Mouse (Mus musculus): ENCODE results near the gene Fancg. TPM values are rescaled to one million over a fixed set of nuclear protein-coding genes. Genes with fewer than 3 reads are reported as not detected.

Fancg gene
- polyA plus RNA-seq, 1 experiment from 2014 or later, result 17.4 TPM

DNA sequence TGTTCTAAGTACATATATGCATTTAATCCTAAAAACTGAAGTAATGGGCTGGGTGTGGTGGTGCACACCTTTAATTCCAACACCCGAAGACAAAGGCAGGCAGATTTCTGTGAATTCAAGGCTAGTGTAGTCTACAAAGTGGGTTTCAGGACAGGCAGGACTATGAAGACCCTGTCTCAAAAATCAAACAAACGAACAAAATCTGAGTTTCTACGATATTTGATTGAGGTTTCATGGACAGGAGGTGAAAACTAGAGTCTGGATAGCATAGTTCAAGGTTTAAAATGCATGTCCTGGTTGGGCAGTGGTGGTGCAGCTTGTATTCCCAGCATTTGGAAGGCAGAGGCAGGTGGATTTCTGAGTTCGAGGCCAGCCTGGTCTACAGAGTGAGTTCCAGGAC lies 41.0 kb downstream of the Fancg start, which contains the start of gene 1700022I11Rik:
Gene 1700022I11Rik, plus strand, starts transcription at position 301 of the 400 bp plus-strand sequence.
- H3K27me3 ChIP-seq (replicated peaks), result no peaks in the 10 kb centered on the region
- no peak for ATAC-seq (ENCODE audit: low FRiP score, low read depth)
- no peak within 1 kb of the TSS for H3K4me3 ChIP-seq
- H3K36me3 ChIP-seq, result no peaks in the 10 kb centered on the region
- no peaks in the 10 kb centered on the region; the same call in 1 of the 2 replicates for H3K4me1 ChIP-seq
- no peak within 1 kb of the TSS for H3K27ac ChIP-seq
- H3K4me2 ChIP-seq (replicated peaks), result no peak within 1 kb of the TSS
- H3K9ac ChIP-seq, result no peak within 1 kb of the TSS
- WGBS, result 93% methylated on average over 4 of the region's 4 CpGs
- H3K9me3 ChIP-seq, result no peaks in the 10 kb centered on the region

DNA sequence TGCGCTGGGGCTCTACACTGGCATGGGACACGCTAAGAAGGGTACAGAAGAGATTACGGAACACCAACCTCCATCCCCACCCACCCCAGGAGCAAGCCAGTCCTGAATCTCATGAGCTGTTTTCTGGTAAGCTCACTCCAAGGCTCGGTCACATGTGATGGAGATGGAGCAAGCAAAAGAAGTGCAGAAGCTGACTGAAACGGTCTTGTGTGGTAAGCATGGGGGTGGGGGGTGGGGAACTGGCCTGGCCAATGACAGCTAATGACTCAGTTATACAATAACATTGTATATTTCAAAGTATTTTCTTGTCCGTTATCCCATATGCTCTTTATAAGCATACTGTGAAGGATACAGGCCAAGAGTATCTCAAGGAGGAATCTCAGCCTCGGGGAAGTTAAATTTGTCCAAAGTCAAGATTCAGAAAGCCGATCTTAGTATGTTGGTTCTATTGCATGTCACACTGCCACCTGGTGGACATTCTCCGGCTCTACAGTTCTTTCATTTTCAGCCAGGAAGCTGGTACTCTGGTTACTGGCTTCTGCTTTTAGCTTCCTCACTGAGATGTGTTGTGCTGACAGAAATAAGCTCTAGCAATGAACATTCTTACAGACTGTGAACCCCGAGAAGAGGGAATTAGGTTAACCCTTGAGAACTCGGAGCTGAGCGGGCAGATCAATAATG lies 45.1 kb downstream of the Fancg start:
- WGBS, result 17% methylated on average over 12 of the region's 12 CpGs
- H3K4me3 ChIP-seq, result no peak overlapping the region
- no peaks in the 10 kb centered on the region; the same call in 1 of the 2 replicates for H3K4me1 ChIP-seq
- no peak for ATAC-seq (ENCODE audit: low FRiP score, low read depth)
- peak overlapping the region; percentile 43 for H3K4me2 ChIP-seq (replicated peaks)
- no peaks in the 10 kb centered on the region for H3K36me3 ChIP-seq
- no peaks in the 10 kb centered on the region for H3K9me3 ChIP-seq
- H3K27me3 ChIP-seq (replicated peaks), result no peaks in the 10 kb centered on the region
- no peak overlapping the region for H3K27ac ChIP-seq
- H3K9ac ChIP-seq, result no peak overlapping the region

DNA sequence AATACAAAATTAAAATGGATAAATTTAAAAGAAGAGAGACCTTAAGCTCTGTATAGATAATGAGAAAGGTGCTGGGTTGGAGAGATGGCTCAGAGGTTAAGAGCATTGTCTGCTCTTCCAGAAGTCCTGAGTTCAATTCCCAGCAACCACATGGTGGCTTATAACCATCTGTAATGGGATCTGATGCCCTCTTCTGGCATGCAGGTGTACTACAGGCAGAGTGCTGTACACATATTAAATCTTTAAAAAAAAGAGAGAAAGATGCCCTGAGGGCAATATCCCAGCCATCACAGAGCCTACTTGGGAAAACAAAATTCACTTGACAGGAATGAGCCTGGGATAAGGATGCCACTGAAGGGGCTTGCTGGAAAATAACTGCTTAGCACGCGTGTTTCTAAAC lies 46.8 kb downstream of the Fancg start:
- Histone ChIP-seq H3K36me3 (peaks cover 2% of the 10 kb centered on the region), H3K4me2 (replicated peaks) (no peak overlapping the region), H3K9me3 (no peaks in the 10 kb centered on the region), H3K27ac (no peak overlapping the region), H3K9ac (no peak overlapping the region), H3K27me3 (replicated peaks) (no peaks in the 10 kb centered on the region), H3K4me1 (no peaks in the 10 kb centered on the region; the same call in 1 of the 2 replicates), H3K4me3 (no peak overlapping the region)
- ATAC-seq (ENCODE audit: low FRiP score, low read depth), result no peak
- 100% methylated on average over 2 of the region's 2 CpGs for WGBS

DNA sequence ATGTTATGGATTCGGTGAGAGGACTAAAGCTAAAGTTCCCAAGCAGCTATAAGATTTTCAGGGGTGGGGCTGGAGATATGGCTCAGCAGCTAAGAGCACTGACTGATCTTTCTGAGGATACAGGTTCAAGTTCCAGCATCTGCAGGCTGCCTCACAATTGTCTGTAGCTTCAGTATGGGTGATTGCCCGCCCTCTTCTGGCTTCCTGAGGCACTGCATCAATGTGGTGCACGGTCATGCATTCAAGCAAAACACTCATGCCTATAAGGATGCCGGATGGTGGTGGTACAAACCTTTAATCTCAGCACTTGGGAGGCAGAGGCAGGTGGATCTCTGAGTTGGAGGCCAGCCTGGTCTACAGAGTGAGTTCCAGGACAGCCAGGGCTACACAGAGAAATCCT lies 48.7 kb downstream of the Fancg start:
- Histone ChIP-seq H3K9me3 (no peaks in the 10 kb centered on the region), H3K27me3 (replicated peaks) (no peaks in the 10 kb centered on the region), H3K4me2 (replicated peaks) (no peak overlapping the region), H3K4me3 (no peak overlapping the region), H3K27ac (no peak overlapping the region), H3K36me3 (peaks cover 21% of the 10 kb centered on the region), H3K9ac (no peak overlapping the region), H3K4me1 (no peaks in the 10 kb centered on the region; the same call in 1 of the 2 replicates)
- ATAC-seq (ENCODE audit: low FRiP score, low read depth), result no peak
- WGBS, result 31% methylated on average over 4 of the region's 4 CpGs

DNA sequence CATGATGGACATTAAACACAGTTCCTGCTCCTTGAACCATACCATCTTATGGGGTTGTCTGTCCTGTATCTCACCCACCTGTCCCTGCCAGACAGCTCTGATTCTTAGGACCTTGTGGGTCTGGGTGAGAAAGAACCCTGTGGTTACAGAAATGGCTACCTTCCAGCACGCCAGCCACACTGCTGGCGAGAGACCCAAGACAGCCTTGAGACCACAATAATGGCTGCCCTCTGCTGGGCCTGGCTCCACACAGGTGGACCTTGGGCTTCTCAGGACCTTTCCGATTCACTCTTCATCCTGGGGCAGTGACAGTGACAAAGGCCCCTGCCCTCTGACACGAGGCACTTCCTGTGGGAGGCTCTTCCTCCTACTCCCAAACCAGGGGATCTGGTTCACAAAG lies 50.9 kb downstream of the Fancg start:
- Histone ChIP-seq H3K27me3 (replicated peaks) (no peaks in the 10 kb centered on the region), H3K4me1 (peaks cover 8% of the 10 kb centered on the region), H3K9me3 (no peaks in the 10 kb centered on the region), H3K4me2 (replicated peaks) (no peak overlapping the region), H3K36me3 (peaks cover 37% of the 10 kb centered on the region), H3K27ac (no peak overlapping the region), H3K4me3 (no peak overlapping the region), H3K9ac (no peak overlapping the region)
- no peak for ATAC-seq (ENCODE audit: low FRiP score, low read depth)
- WGBS, result 72% methylated on average over 4 of the region's 4 CpGs

DNA sequence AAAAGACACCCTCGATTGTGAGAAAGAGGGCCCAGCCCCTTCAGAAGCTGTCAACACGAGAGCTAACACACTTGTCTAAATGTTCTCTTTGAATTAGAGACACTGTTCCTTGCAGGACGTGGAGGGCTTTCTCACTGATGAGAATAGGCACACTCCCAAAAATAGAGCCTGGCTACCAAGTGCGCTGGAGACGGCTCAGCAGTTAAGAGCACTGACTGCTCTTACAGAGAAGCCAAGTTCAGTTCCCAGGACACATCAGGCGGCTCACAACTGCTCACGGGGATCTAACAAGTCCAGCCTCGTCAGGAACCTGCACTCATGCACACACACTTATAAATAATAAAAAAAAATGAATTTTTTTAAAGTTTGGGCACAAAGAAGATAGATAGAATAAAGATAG lies 51.4 kb downstream of the Fancg start:
- H3K36me3 ChIP-seq, result peaks cover 37% of the 10 kb centered on the region
- no peak overlapping the region for H3K27ac ChIP-seq
- H3K4me2 ChIP-seq (replicated peaks), result no peak overlapping the region
- H3K4me3 ChIP-seq, result no peak overlapping the region
- H3K9ac ChIP-seq, result no peak overlapping the region
- no peak for ATAC-seq (ENCODE audit: low FRiP score, low read depth)
- no peaks in the 10 kb centered on the region for H3K9me3 ChIP-seq
- WGBS, result 79% methylated on average over 8 of the region's 8 CpGs
- no peaks in the 10 kb centered on the region for H3K27me3 ChIP-seq (replicated peaks)
- peaks cover 11% of the 10 kb centered on the region for H3K4me1 ChIP-seq

DNA sequence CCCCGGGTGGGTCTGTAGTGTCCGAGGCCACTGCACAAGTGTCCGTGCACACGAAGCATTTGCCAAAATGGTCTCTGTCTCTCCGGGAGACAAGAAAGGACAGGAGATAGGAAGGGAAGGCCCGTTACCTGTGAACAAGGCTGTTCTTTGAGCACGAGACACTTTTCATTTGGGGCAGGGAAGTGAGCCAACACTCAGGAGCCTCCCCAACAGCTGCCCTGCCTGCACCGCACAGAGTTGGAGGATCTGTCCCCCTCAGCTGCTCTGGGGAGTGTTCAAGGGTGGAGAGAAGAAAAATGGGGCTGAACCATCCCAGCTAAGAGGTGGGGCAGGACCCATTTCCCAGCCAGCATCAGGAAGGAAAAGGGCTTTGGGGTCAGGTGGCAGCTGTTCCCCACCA lies 52.3 kb downstream of the Fancg start:
- WGBS, result 92% methylated on average over 8 of the region's 8 CpGs
- no peak for ATAC-seq (ENCODE audit: low FRiP score, low read depth)
- H3K9ac ChIP-seq, result no peak overlapping the region
- H3K4me2 ChIP-seq (replicated peaks), result no peak overlapping the region
- H3K9me3 ChIP-seq, result no peaks in the 10 kb centered on the region
- no peaks in the 10 kb centered on the region for H3K27me3 ChIP-seq (replicated peaks)
- H3K36me3 ChIP-seq, result peaks cover 37% of the 10 kb centered on the region
- H3K4me3 ChIP-seq, result no peak overlapping the region
- H3K27ac ChIP-seq, result no peak overlapping the region
- H3K4me1 ChIP-seq, result peaks cover 21% of the 10 kb centered on the region

DNA sequence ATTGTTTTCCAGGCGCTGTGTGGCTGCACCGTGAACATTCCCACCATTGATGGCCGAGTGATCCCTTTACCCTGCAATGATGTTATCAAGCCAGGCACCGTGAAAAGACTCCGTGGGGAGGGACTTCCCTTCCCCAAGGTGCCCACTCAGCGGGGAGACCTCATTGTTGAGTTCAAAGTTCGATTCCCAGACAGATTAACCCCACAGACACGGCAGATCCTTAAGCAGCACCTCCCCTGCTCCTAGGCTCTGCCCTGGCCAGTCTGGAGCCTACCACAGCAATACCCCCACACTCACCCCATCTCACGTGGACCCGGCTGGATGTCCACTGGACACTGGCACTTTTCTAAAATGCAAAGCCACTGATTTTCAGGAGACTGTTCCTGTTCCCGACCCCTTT lies 53.0 kb downstream of the Fancg start:
- no peak for ATAC-seq (ENCODE audit: low FRiP score, low read depth)
- peaks cover 37% of the 10 kb centered on the region for H3K36me3 ChIP-seq
- WGBS, result 87% methylated on average over 11 of the region's 11 CpGs
- H3K9me3 ChIP-seq, result no peaks in the 10 kb centered on the region
- no peak overlapping the region for H3K4me3 ChIP-seq
- H3K27me3 ChIP-seq (replicated peaks), result no peaks in the 10 kb centered on the region
- no peak overlapping the region for H3K4me2 ChIP-seq (replicated peaks)
- H3K27ac ChIP-seq, result no peak overlapping the region
- H3K4me1 ChIP-seq, result peaks cover 28% of the 10 kb centered on the region
- H3K9ac ChIP-seq, result no peak overlapping the region

DNA sequence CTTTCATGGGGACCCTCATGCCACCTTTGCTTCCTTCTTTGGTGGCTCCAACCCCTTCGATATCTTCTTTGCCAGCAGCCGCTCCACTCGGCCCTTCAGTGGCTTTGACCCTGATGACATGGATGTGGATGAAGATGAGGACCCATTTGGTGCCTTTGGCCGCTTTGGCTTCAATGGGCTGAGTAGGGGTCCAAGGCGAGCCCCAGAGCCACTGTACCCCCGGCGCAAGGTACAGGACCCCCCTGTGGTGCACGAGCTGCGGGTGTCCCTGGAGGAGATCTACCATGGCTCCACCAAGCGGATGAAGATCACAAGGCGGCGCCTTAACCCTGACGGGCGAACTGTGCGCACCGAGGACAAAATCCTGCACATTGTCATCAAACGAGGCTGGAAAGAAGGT lies 53.7 kb downstream of the Fancg start:
- H3K4me1 ChIP-seq, result peaks cover 35% of the 10 kb centered on the region
- peaks cover 37% of the 10 kb centered on the region for H3K36me3 ChIP-seq
- H3K9me3 ChIP-seq, result no peaks in the 10 kb centered on the region
- no peak overlapping the region for H3K4me2 ChIP-seq (replicated peaks)
- no peaks in the 10 kb centered on the region for H3K27me3 ChIP-seq (replicated peaks)
- no peak overlapping the region for H3K27ac ChIP-seq
- 96% methylated on average over 17 of the region's 17 CpGs for WGBS
- no peak overlapping the region for H3K9ac ChIP-seq
- no peak for ATAC-seq (ENCODE audit: low FRiP score, low read depth)
- no peak overlapping the region for H3K4me3 ChIP-seq

DNA sequence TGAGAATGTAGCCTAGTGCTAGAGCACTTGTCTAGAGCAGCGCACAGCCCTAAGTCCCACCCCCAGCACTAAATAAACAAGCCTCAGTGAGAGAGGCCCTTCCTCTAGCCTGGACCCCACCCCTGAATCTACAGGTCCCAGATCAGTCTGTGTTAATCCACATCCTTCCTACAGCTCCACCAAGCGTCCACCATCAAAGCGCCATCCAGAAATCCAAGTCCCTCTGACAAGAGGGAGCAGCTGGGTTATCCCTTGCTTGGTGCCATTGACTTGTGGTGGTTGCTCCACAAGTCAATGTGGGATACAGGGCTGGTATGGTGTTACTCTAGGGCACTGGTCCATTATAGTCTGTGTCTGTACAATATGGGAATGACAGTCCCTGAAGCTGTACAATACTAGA lies 55.1 kb downstream of the Fancg start:
- ATAC-seq (ENCODE audit: low FRiP score, low read depth), result no peak
- Histone ChIP-seq H3K36me3 (peaks cover 37% of the 10 kb centered on the region), H3K27me3 (replicated peaks) (no peaks in the 10 kb centered on the region), H3K4me1 (peaks cover 47% of the 10 kb centered on the region), H3K27ac (no peak overlapping the region), H3K9ac (no peak overlapping the region), H3K4me2 (replicated peaks) (no peak overlapping the region), H3K4me3 (no peak overlapping the region), H3K9me3 (no peaks in the 10 kb centered on the region)
- WGBS, result 93% methylated on average over 3 of the region's 3 CpGs

DNA sequence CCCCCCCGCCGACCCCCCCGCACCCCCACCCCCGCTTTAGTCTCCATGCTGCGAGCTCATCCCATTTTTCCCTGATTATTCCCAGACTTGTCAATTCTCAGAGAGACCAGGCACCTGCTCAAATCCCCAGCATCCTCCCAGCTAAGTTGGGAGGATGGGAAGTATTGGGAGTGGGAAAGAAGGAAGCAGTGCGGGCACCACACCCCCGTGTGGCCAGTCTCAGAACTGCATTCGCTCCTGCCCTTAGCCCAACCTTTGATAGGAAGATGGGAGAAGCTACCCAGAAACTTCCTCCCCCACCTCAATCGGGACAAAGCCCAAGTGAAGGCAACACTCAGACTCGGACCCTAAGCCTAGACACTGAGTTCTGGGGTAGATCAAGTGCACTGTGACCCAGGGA lies 56.0 kb downstream of the Fancg start:
- peaks cover 47% of the 10 kb centered on the region for H3K4me1 ChIP-seq
- H3K27me3 ChIP-seq (replicated peaks), result no peaks in the 10 kb centered on the region
- no peak overlapping the region for H3K27ac ChIP-seq
- H3K36me3 ChIP-seq, result peaks cover 37% of the 10 kb centered on the region
- peak overlapping the region; percentile 89 for H3K4me2 ChIP-seq (replicated peaks)
- no peak overlapping the region for H3K9ac ChIP-seq
- ATAC-seq (ENCODE audit: low FRiP score, low read depth), result no peak
- no peaks in the 10 kb centered on the region for H3K9me3 ChIP-seq
- 3% methylated on average over 10 of the region's 10 CpGs for WGBS
- H3K4me3 ChIP-seq, result 0 out of 2 replicates have a peak overlapping the region, but pooled peaks have one; percentile 15

DNA sequence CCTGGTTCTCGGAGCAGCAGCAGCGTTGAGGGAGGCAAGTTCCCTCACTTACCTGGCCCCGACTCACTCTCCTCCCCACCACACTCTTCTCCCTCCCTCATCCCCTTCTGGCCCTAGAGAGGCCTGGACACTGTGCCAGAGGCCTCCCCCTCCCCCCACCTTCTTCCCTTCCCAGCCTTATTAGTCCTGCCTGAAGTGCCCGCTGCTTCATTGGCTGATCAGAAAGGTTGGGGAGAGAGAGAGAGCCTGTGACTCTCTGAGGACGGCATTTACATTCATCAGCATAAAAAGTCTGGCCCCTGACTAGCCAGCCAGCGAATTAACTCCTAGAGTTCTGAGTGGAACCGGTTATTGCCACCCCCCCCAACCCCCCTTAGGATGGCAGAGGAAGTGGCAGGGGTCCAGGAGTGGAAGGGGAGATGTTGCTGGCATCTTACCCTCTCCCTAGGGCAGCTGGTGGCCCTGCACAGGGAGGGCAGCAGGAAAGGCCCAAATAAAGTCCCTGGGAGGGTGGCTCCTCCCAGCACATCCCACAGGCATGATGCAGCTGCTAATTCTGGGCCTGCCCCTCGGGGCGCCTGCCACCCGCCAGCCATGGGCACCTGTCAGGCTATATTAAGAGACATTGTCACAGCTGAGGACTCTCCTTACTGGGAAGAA lies 56.7 kb downstream of the Fancg start:
- H3K36me3 ChIP-seq, result peaks cover 35% of the 10 kb centered on the region

More for the DNA sequence above, 56.7 kb downstream of the Fancg start:
- Histone ChIP-seq H3K4me3 (peak overlapping the region; percentile 15; the same call in 1 of the 2 replicates), H3K9ac (peak overlapping the region; percentile 92), H3K9me3 (no peaks in the 10 kb centered on the region), H3K27ac (peak overlapping the region; percentile 63), H3K4me1 (peaks cover 54% of the 10 kb centered on the region), H3K27me3 (replicated peaks) (no peaks in the 10 kb centered on the region), H3K4me2 (replicated peaks) (peak overlapping the region; percentile 89)
- 15% methylated on average over 10 of the region's 10 CpGs for WGBS
- no peak for ATAC-seq (ENCODE audit: low FRiP score, low read depth)
